Mouse (Mus musculus): ENCODE data around the gene Gm7173.

DNA sequence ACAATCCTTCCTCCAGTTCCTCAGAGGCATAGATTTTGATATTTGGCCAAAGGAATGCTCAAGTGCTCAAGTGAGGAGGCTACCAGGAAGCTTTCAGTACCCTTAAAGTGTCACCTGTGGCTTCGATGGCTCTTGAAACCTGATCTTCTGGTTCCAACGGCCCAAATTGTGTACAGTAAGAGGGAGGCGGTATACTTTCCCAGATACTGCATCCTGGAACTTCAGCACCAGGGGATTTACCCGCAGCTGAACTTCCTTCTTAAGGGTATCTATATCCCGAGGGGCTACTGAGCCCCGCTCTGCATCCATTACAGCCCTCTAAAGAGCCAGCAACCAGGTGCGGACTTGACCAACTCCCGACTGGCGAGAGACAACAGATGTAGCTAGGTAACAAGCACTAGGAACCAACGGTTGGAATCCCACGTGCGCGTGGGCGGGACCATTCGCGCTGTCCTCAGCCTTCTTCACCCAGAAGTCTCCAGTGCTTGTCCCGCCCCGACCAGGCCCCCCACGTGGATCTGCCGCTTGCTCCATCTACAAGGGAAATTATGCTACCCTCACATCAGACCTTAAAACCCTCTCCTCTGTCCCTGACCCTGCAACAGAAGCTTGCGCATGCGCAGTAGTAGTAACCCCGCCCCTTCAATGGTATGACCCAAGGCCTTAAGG is at the start of gene Gm7173:
- no peak for TF ChIP-seq POLR2A (IDR thresholded peaks at IDR 0.05; ENCODE audit: insufficient read depth, low read depth, low read length)
- TF ChIP-seq CTCF (IDR thresholded peaks at IDR 0.05; ENCODE audit: insufficient read depth, low read depth, low read length), result no peak
